Mouse (Mus musculus) activated CD4-positive, CD25-positive, alpha-beta regulatory T cell (primary cell): ENCODE measurements around the gene Styxl1. TPM values are rescaled to one million over a fixed set of nuclear protein-coding genes. Genes with fewer than 3 reads are reported as not detected.

Experiments
- polyA plus RNA-seq, 2 experiments: library from polyadenylated mRNA; unstranded; fragments of 100-300 nt; shearing (Covaris generic); gene quantifications; one replicate each; pipeline ENCODE4 v1.2.1; 2017

The Styxl1 gene
- polyA plus RNA-seq = under 1 TPM; 0.25 to 0.66 TPM

DNA sequence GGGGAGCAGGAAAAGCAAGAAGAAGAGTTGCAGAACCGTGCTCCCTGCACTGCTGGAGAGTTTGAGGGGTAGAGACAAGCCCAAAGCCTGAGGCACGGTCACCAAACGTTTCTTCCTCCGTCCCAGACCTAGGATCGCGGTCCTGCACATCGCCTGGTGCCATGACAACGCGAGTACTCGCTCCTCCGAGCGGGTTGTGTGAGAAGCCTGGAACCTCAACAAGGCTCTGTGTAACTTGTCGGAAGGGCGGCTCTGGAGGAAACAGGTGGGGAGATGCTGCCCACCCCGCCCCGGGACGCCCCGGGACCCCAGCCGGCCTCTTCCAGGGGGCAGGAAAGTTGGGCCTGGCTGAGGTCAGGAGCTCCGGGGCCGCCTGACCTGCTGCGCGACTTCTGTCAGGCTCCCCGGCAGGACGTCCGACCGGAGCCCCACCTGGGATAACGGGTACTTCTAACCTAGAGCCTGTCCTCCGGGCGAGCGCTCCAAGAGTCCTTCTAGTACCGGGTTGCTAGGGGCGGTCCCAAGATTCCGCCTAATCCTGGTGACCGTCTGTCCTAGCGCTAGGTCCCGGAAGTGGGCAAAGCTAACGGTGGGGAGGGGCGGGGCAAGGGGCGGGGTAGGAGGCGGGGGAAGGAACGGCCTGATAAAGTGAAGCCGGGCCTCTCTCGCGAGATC lies at the start of gene Styxl1:
Gene Styxl1 (minus strand): TSS at position 590 of the 675 bp plus-strand sequence.

DNA sequence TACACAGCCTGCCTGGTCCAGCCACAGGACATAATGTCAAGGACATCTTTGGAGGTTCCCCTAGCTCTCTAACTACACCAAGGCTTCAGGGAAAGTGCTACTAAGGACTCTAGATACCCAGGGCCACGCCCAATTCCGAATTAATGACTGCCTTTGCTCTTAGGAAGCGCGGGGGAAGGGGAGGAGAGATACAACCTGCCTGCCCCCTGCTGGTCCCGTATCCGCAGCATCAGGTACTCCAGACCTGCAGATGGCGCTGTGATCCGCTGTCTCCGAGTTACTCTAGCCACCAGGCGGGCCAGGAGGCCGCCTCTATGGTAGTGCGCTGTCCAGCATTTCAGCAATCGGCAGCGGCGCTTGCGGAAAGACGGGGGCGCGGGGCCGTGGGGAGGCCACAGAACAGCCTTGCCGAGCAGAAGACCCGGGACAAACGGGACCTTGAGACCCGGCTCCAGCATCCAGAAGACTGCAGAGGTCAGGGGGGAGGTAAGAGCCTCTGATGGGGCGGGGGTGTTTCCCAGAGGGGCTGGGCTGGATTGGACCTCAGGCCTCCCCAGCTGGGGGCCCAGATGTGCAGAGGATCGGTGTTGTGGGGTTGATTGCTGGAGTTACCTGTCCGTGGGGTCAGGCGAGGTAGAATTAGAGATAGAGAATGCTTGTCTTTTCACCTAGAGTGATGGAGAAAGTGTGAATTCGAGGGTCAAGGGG lies 28.5 kb upstream of the Styxl1 start, which contains the start of gene Srrm3:
Gene Srrm3 (plus strand): TSS at position 336 of the 708 bp plus-strand sequence.

DNA sequence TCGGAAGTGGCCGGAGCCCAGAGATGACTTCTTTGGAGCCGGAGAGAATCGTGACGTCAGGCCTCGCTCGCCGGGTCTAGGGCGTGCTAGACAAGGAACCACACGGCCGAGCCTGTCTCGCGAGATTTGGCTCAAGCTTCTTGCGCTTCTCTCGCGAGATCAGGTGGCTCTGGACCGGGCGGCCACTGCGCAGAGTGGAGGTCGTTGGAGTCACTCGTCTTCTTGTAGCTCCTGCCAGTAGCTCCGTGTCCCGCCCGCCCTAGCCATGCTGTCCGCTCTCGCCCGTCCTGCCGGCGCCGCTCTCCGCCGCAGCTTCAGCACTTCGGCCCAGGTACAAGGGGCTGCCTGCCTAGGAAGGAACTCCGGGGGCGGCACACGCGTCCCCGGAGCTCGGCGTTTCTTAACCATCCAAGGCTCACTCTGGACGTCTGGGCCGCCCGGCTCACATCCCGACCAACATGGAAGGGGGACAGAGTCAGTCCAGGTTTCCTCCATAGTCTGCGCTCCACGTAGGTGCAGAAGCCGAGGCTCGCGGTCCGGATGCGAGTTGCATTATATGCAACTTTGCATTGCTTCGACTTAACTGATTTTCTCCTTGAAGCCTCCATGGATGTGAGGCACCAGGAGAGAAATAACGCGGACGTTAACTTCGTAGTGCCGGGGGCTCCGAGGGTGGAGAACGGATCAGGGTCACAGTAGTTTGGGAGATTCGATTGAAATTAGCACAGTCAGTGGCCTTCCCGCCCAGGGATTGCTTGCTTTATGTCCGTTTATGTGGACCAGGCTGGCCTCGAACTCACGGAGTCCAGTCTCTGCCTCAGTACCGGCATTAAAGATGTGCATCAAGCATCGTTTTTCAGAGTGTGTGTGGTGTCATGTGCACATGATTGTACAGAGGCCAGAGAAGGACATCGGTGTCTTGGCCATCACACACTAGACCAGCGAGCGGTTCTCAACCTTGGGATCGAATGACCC lies 573 bp upstream of the Styxl1 start, which contains the start of gene Mdh2:
Gene Mdh2 (plus strand): TSS at position 10 of the 975 bp plus-strand sequence.

DNA sequence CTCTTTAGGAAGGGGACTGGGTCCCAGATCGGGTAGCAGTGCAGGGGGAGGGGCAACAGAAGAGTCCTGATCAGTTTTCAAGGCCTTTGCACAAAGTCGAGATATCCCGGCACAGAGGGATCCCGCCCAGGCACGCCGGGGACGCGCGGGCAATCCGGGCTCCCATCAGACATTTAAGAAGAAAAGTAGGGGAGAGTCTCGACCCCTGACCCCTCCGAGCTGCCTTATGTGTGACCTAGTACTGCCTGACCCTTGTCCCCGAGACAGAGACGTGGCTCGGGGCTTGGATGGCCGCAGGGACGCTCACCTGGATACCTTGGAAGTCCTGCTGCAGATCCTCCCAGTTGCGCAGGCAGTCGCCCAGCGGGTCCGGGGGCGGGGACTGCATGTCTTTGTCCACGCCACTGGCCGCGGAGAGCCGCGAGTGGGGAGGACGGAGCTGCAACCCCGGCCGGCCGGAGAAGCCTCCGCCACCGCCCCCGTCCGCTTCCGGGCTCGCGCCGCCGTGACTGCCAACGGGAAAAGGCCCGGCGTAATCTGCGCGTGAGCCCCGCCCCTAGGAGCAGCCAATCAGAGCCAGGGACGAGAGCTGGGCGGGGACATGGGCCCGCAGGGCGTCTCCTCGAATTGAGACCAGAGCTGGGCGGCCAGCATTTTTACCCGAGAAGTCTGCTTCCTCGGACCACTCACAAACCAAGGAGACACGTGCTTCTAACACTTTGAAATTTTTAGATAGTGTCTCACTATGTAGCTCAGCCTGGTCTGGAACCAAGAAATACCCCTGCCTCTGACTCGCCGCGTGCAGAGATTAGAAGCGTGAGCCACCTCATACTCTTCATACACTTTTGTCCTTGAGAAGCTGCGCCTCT lies 34.2 kb downstream of the Styxl1 start, which contains the start of gene Tmem120a:
Gene Tmem120a (minus strand): TSS at position 708 of the 869 bp plus-strand sequence.

Other genes starting within 250 kb of the Styxl1 start
- 10 to 100 TPM in 1 of 2 experiments, 1 to 10 TPM in 1; 4.7 to 23.0 TPM for gene Hip1, start 233.3 kb downstream of the Styxl1 start, polyA plus RNA-seq
- gene Ccl26, start 214.8 kb downstream of the Styxl1 start, polyA plus RNA-seq = not detected
- gene Ccl24, start 205.3 kb downstream of the Styxl1 start, polyA plus RNA-seq = 10 to 100 TPM in 1 of 2 experiments, under 1 TPM in 1; 0.62 to 32.7 TPM
- gene Rhbdd2, start 145.8 kb downstream of the Styxl1 start, polyA plus RNA-seq = 10 to 100 TPM; 18.4 to 20.4 TPM
- 10 to 100 TPM; 27.4 to 61.1 TPM for gene Por, start 108.4 kb downstream of the Styxl1 start, polyA plus RNA-seq
- gene Tmem120a, start 33.9 kb downstream of the Styxl1 start, polyA plus RNA-seq = 10 to 100 TPM; 61.9 to 66.5 TPM
- 100 to 1,000 TPM; 467 to 511 TPM for gene Mdh2, start 95 bp upstream of the Styxl1 start, polyA plus RNA-seq
- under 1 TPM; 0.14 to 0.21 TPM for gene Srrm3, start 28.5 kb upstream of the Styxl1 start, polyA plus RNA-seq
- gene Hspb1, start 109.5 kb upstream of the Styxl1 start, polyA plus RNA-seq = 1 to 10 TPM in 1 of 2 experiments, not detected in 1; 1.3 TPM
- 10 to 100 TPM; 39.6 to 58.1 TPM for gene Ywhag, start 156.2 kb upstream of the Styxl1 start, polyA plus RNA-seq
- under 1 TPM; 0.92 to 0.99 TPM for gene Ssc4d, start 196.1 kb upstream of the Styxl1 start, polyA plus RNA-seq
- gene Zp3, start 201.7 kb upstream of the Styxl1 start, polyA plus RNA-seq = not detected
- gene Dtx2, start 216.4 kb upstream of the Styxl1 start, polyA plus RNA-seq = 10 to 100 TPM; 19.7 to 20.9 TPM